Mouse (Mus musculus) testis, adult 2 months (tissue): ENCODE measurements around the gene Akr1cl.

Experiments used
- CTCF ChIP-seq: fragments of 200-500 bp; IDR thresholded peaks from 2 replicates; pipeline ENCODE4 v1.5.1; 2012; ENCODE audit warnings: low read depth, mild to moderate bottlenecking, inconsistent platforms, low read length, moderate library complexity; ENCODE audit not compliant: control insufficient read depth, insufficient read depth, insufficient replicate concordance
- POLR2A ChIP-seq: fragments of 200-500 bp; IDR thresholded peaks from 2 replicates; pipeline ENCODE4 v1.6.1; 2012; ENCODE audit warnings: low read depth, mild to moderate bottlenecking, inconsistent platforms, low read length, moderate library complexity; ENCODE audit not compliant: control insufficient read depth

GRCm38 (mm10) chr1:65048781-65049180 is 16.2 kb upstream of the Akr1cl start:
- TF ChIP-seq POLR2A, result no peak
- no peak for TF ChIP-seq CTCF
